Comparison of ENCODE assay signal across 8 mouse cellular contexts in the genomic region with DNA sequence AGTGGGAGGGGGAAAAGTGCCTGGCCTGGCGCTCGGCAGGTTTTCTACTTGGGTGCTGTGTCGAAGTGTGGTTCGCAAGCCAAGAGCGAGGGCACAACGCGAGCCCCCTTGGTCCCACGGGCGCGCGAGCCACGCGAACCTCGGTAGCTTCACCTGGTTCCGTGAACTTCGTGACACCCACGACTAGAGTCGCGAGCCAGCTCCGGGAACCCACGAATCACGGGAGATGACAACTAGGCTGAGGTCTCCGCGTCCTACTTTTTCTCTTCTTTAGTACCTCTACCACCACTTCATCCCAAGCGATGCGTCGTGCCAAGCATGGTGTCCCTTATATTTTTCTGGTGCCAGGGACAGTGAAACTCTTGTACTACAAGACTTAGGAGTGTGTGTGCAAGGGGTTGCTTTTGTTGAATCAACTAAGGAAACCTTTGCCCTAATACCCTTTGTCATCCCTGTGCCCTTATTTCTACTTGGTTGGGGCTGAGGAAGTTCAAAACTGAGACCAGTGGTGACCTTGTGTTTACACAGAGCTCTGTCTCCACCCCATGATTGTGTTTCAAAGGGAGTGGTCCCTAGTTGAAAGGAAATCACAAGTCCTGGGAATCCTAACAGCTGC. TPM values are rescaled to one million over a fixed set of nuclear protein-coding genes. Genes with fewer than 3 reads are reported as not detected.
A peak's percentile ranks its signal among the peaks of the same experiment; 100 is the strongest.
DNase-seq lines count a peak whose midpoint lies in the region; ATAC-seq and TF ChIP-seq lines count a peak whose summit lies in the region.

No protein-coding gene starts in this region.

- TF ChIP-seq RAD21 in CH12.LX (IDR thresholded peaks at IDR 0.05; ENCODE audit: low read depth, low read length), result no peak

- TF ChIP-seq CTCF in CH12.LX (conservative IDR thresholded peaks at IDR 0.05 in 1 of 2, IDR thresholded peaks at IDR 0.05 in 1 of 2; ENCODE audit: low read depth in 2 of 2, low read length in 2 of 2), result no peak
- no peak for TF ChIP-seq CTCF in hindbrain, postnatal 0 days (IDR thresholded peaks at IDR 0.05; ENCODE audit: low read depth)

- H3K9me3 ChIP-seq in CH12.LX (replicated peaks; ENCODE audit: low read length), result no peaks in the 10 kb centered on the region
- no peaks in the 10 kb centered on the region for H3K9me3 ChIP-seq in forebrain, embryonic 13.5 days (replicated peaks)
- H3K9me3 ChIP-seq in hindbrain, postnatal 0 days (ENCODE audit: low read length), result no peaks in the 10 kb centered on the region
- H3K9me3 ChIP-seq in stomach, embryonic 14.5 days (ENCODE audit: control insufficient read depth, low read depth, low read length), result no peaks in the 10 kb centered on the region

- TF ChIP-seq POLR2A in CH12.LX (IDR thresholded peaks at IDR 0.05; ENCODE audit: low read depth, low read length), result no peak

- WGBS in forebrain, embryonic 13.5 days, result under 1% methylated on average over 27 of the region's 27 CpGs
- under 1% methylated on average over 27 of the region's 27 CpGs for WGBS in hindbrain, postnatal 0 days
- under 1% methylated on average over 27 of the region's 27 CpGs for WGBS in stomach, embryonic 14.5 days

- peak overlapping the region; percentile 86 to 95 (median 94) for H3K4me3 ChIP-seq in CH12.LX (replicated peaks in 1 of 3; ENCODE audit: low read depth in 2 of 3, low read length in 2 of 3, poor library complexity in 1 of 3)
- H3K4me3 ChIP-seq in forebrain, embryonic 13.5 days, result peak overlapping the region; percentile 88
- H3K4me3 ChIP-seq in hindbrain, postnatal 0 days (ENCODE audit: low read length), result peak overlapping the region; percentile 68
- H3K4me3 ChIP-seq in stomach, embryonic 14.5 days (ENCODE audit: low read depth, low read length), result peak overlapping the region; percentile 91

- H3K4me2 ChIP-seq in CH12.LX (ENCODE audit: insufficient read depth, low read depth, poor library complexity, severe bottlenecking), result peak overlapping the region; percentile 13; the same call in 1 of the 2 replicates
- peak overlapping the region; percentile 70 for H3K4me2 ChIP-seq in forebrain, embryonic 13.5 days
- H3K4me2 ChIP-seq in hindbrain, postnatal 0 days (ENCODE audit: low read depth, low read length), result peak overlapping the region; percentile 81
- peak overlapping the region; percentile 61 for H3K4me2 ChIP-seq in stomach, embryonic 14.5 days (replicated peaks; ENCODE audit: low read depth, low read length)

- H3K27ac ChIP-seq in CH12.LX (ENCODE audit: insufficient read depth, low read depth), result peak overlapping the region; percentile 67
- peak overlapping the region; percentile 72 for H3K27ac ChIP-seq in forebrain, embryonic 13.5 days
- H3K27ac ChIP-seq in hindbrain, postnatal 0 days, result peak overlapping the region; percentile 94
- peak overlapping the region; percentile 97 for H3K27ac ChIP-seq in stomach, embryonic 14.5 days (ENCODE audit: low read length)

- dilution Hi-C loops in CH12.LX (cut with MboI; ENCODE audit: extremely low pct_ligation_motif_present, extremely low pct_unique_long_range_greater_than_20kb, low sequenced_read_pairs), result no loop called here

- H3K36me3 ChIP-seq in CH12.LX (replicated peaks in 1 of 2; ENCODE audit: control insufficient read depth in 1 of 2, insufficient read depth in 1 of 2, low read length in 1 of 2), result peaks cover 0 to 10% of the 10 kb centered on the region in 2 experiments
- 0 out of 2 replicates have a peak, but pooled peaks cover 7% of the 10 kb centered on the region for H3K36me3 ChIP-seq in forebrain, embryonic 13.5 days (ENCODE audit: poor library complexity, severe bottlenecking)
- no peaks in the 10 kb centered on the region; the same call in 1 of the 2 replicates for H3K36me3 ChIP-seq in hindbrain, postnatal 0 days (ENCODE audit: insufficient read depth, low read length)
- H3K36me3 ChIP-seq in stomach, embryonic 14.5 days (ENCODE audit: control insufficient read depth, insufficient read depth, low read length), result peaks cover 7% of the 10 kb centered on the region; the same call in 1 of the 2 replicates

- no peak for TF ChIP-seq EP300 in CH12.LX (IDR thresholded peaks at IDR 0.05; ENCODE audit: low read length)

- peak; percentile 50 for ATAC-seq in forebrain, embryonic 13.5 days
- ATAC-seq in hindbrain, postnatal 0 days, result peak; percentile 55
- ATAC-seq in stomach, embryonic 14.5 days (ENCODE audit: insufficient number of reproducible peaks, insufficient read depth, low FRiP score, low read depth), result peak; percentile 35; the same call in 1 of the 2 replicates

- in situ Hi-C loops in CH12.LX (cut with MboI; ENCODE audit: low pct_ligation_motif_present, low pct_unique_long_range_greater_than_20kb, low sequenced_read_pairs), result no loop called here

- DNase-seq in CH12.LX (ENCODE audit: extremely low read depth), result no peak
- peak; percentile 79 for DNase-seq in R1 (ENCODE audit: low read depth, low spot score)
- DNase-seq in hindbrain, postnatal 0 days (ENCODE audit: low spot score), result peak; percentile 26
- peak; percentile 68 for DNase-seq in lung, postnatal 10 days
- no peak for DNase-seq in cerebellum, postnatal 10 days
- no peak for DNase-seq in left cerebral cortex, adult 9 months (ENCODE audit: low spot score in 2 of 2)

- H3K9ac ChIP-seq in CH12.LX (ENCODE audit: insufficient read depth, low read depth), result peak overlapping the region; percentile 82
- peak overlapping the region; percentile 92 for H3K9ac ChIP-seq in forebrain, embryonic 13.5 days
- peak overlapping the region; percentile 77 for H3K9ac ChIP-seq in hindbrain, postnatal 0 days (replicated peaks; ENCODE audit: low read length)
- H3K9ac ChIP-seq in stomach, embryonic 14.5 days (replicated peaks; ENCODE audit: low read depth, low read length), result peak overlapping the region; percentile 33

- H3K27me3 ChIP-seq in CH12.LX (replicated peaks), result no peaks in the 10 kb centered on the region
- no peaks in the 10 kb centered on the region for H3K27me3 ChIP-seq in forebrain, embryonic 13.5 days
- no peaks in the 10 kb centered on the region for H3K27me3 ChIP-seq in hindbrain, postnatal 0 days (ENCODE audit: insufficient read depth, low read length)
- no peaks in the 10 kb centered on the region for H3K27me3 ChIP-seq in stomach, embryonic 14.5 days (ENCODE audit: control insufficient read depth, insufficient read depth, low read length)

- H3K4me1 ChIP-seq in CH12.LX (ENCODE audit: control insufficient read depth in 1 of 2, insufficient read depth in 2 of 2), result peaks cover 7 to 55% of the 10 kb centered on the region in 2 experiments; a peak in 3 of 4 replicates
- peaks cover 22% of the 10 kb centered on the region for H3K4me1 ChIP-seq in forebrain, embryonic 13.5 days
- H3K4me1 ChIP-seq in hindbrain, postnatal 0 days (ENCODE audit: insufficient read depth, low read length), result peaks cover 7% of the 10 kb centered on the region; the same call in 1 of the 2 replicates
- H3K4me1 ChIP-seq in stomach, embryonic 14.5 days (ENCODE audit: control insufficient read depth, insufficient read depth, low read length), result 0 out of 2 replicates have a peak, but pooled peaks cover 7% of the 10 kb centered on the region

- H3K79me2 ChIP-seq in CH12.LX (replicated peaks; ENCODE audit: control insufficient read depth, extremely low read depth, insufficient read depth, poor library complexity, severe bottlenecking), result peaks cover 39% of the 10 kb centered on the region

TF ChIP-seq in CH12.LX, 34 proteins besides CTCF, POLR2A, EP300 and RAD21 (continues in another document):
- TF ChIP-seq NRF1 (IDR thresholded peaks at IDR 0.05; ENCODE audit: low read depth, low read length) (no peak), MAZ (IDR thresholded peaks at IDR 0.05; ENCODE audit: low read depth, low read length) (no peak), UBTF (IDR thresholded peaks at IDR 0.05; ENCODE audit: low read depth, low read length) (0 out of 2 replicates have a peak, but pooled peaks have one; percentile 35), MAX (IDR thresholded peaks at IDR 0.05; ENCODE audit: low read length) (0 out of 2 replicates have a peak, but pooled peaks have one; percentile 7), SIN3A (IDR thresholded peaks at IDR 0.05; ENCODE audit: low read length) (peak; percentile 22; the same call in 1 of the 2 replicates), GABPA (IDR thresholded peaks at IDR 0.05; ENCODE audit: insufficient replicate concordance, low read depth, low read length) (no peak), ZKSCAN1 (IDR thresholded peaks at IDR 0.05; ENCODE audit: borderline replicate concordance, low read depth, low read length) (no peak), RCOR1 (conservative IDR thresholded peaks at IDR 0.05; ENCODE audit: low read depth, low read length) (no peak), HCFC1 (IDR thresholded peaks at IDR 0.05; ENCODE audit: low read depth, low read length) (no peak), CHD1 (IDR thresholded peaks at IDR 0.05; ENCODE audit: low read depth, low read length) (no peak), ZC3H11A (IDR thresholded peaks at IDR 0.05; ENCODE audit: low read depth, low read length) (no peak), E2F4 (IDR thresholded peaks at IDR 0.05; ENCODE audit: insufficient replicate concordance, low read depth, low read length) (no peak), USF1 (IDR thresholded peaks at IDR 0.05; ENCODE audit: low read depth, low read length) (no peak), PAX5 (IDR thresholded peaks at IDR 0.05; ENCODE audit: low read length) (no peak), IRF4 (IDR thresholded peaks at IDR 0.05; ENCODE audit: low read depth, low read length) (no peak), POLR2AphosphoS2 (IDR thresholded peaks at IDR 0.05; ENCODE audit: low read depth, low read length) (no peak), JUND (conservative IDR thresholded peaks at IDR 0.05; ENCODE audit: low read depth, low read length) (no peak), MAFK (IDR thresholded peaks at IDR 0.05; ENCODE audit: insufficient replicate concordance, low read length) (no peak)

RNA-seq across cellular contexts. Expression of a gene that starts 0.4 kb away (rescaled TPM):
- total RNA-seq in CH12.LX (2012; rRNA removed) (31.3 and 32.7 TPM in 2 replicates), CH12.LX (2014; rRNA removed) (73.8 and 89.6 TPM in 2 replicates)
- 24.4 and 27.7 TPM in 2 replicates for polyA plus RNA-seq in CH12.LX (2012; ENCODE audit: insufficient read length, low read depth)
- 35.8 and 38.5 TPM in 2 replicates for polyA plus RNA-seq in forebrain, embryonic 13.5 days (2015; fragmentation: Nextera tagmentation; extraction: Ambion mirVana)
- total RNA-seq in hindbrain, postnatal 0 days (2014; rRNA removed), result 36.0 and 61.4 TPM in 2 replicates
- 32.5 and 35.3 TPM in 2 replicates for polyA plus RNA-seq in hindbrain, postnatal 0 days (2015; fragmentation: Nextera tagmentation; extraction: Ambion mirVana)
- 65.1 and 69.5 TPM in 2 replicates for polyA plus RNA-seq in stomach, embryonic 14.5 days (2014; fragmentation: Nextera tagmentation; extraction: Ambion mirVana)

RNA-seq across cellular contexts. Expression of a gene that starts 0.4 kb away (rescaled TPM):
- total RNA-seq in CH12.LX (2012; rRNA removed) (19.3 and 20.3 TPM in 2 replicates), CH12.LX (2014; rRNA removed) (54.9 and 62.4 TPM in 2 replicates)
- 42.8 and 51.2 TPM in 2 replicates for polyA plus RNA-seq in CH12.LX (2012; ENCODE audit: insufficient read length, low read depth)
- 41.0 and 42.6 TPM in 2 replicates for polyA plus RNA-seq in forebrain, embryonic 13.5 days (2015; fragmentation: Nextera tagmentation; extraction: Ambion mirVana)
- 49.9 and 51.7 TPM in 2 replicates for total RNA-seq in hindbrain, postnatal 0 days (2014; rRNA removed)
- 66.1 and 69.6 TPM in 2 replicates for polyA plus RNA-seq in hindbrain, postnatal 0 days (2015; fragmentation: Nextera tagmentation; extraction: Ambion mirVana)
- 74.1 and 75.1 TPM in 2 replicates for polyA plus RNA-seq in stomach, embryonic 14.5 days (2014; fragmentation: Nextera tagmentation; extraction: Ambion mirVana)

Comparison
In these comparisons a context has a peak if more than half of its experiments do, and no peak if none do; other contexts are left out.
1. DNase-seq: peak in R1 (single experiment), hindbrain, postnatal 0 days (single experiment) and lung, postnatal 10 days (single experiment); none in CH12.LX (single experiment), cerebellum, postnatal 10 days (0 of 2) and left cerebral cortex, adult 9 months (0 of 2).
2. H3K4me2 ChIP-seq: peak in every context shown above with its lines; median percentile 81 in hindbrain, postnatal 0 days; 70 in forebrain, embryonic 13.5 days; 61 in stomach, embryonic 14.5 days; 13 in CH12.LX.
3. H3K9ac ChIP-seq: peak in every context shown above with its lines; median percentile 92 in forebrain, embryonic 13.5 days; 82 in CH12.LX; 77 in hindbrain, postnatal 0 days; 33 in stomach, embryonic 14.5 days.
4. Peak in every context shown above with its lines, with median percentiles within 50 percentile points of each other: H3K27ac ChIP-seq, H3K4me3 ChIP-seq and ATAC-seq.